Mouse (Mus musculus): ENCODE results near the gene Jun. TPM values are rescaled to one million over a fixed set of nuclear protein-coding genes. Genes with fewer than 3 reads are reported as not detected.

Gene Jun
- polyA plus RNA-seq, 1 experiment: 16.9 TPM

GRCm38 (mm10) chr4:95031158-95031557 is 20.9 kb downstream of the Jun start:
- no peaks in the 10 kb centered on the region for H3K4me1 ChIP-seq (ENCODE audit: control insufficient read depth, insufficient read depth, low read length)
- no peaks in the 10 kb centered on the region for H3K27me3 ChIP-seq (replicated peaks; ENCODE audit: control insufficient read depth, insufficient read depth, low read length)
- H3K27ac ChIP-seq (ENCODE audit: insufficient read depth, low read depth, low read length): no peak overlapping the region
- no peak overlapping the region for H3K4me3 ChIP-seq (ENCODE audit: insufficient read depth, low read depth, low read length)
- 71% methylated on average over 4 of the region's 4 CpGs for WGBS
- peak; percentile 28 for DNase-seq
- H3K36me3 ChIP-seq (ENCODE audit: control insufficient read depth, insufficient read depth, low read length): no peaks in the 10 kb centered on the region
- TF ChIP-seq POLR2A (IDR thresholded peaks at IDR 0.05; ENCODE audit: low read depth, low read length) (no peak), CTCF (conservative IDR thresholded peaks at IDR 0.05; ENCODE audit: insufficient read depth, insufficient read length, low read depth, low read length) (no peak)

- Histone ChIP-seq H3K4me1 (ENCODE audit: control insufficient read depth, insufficient read depth, low read length) (no peaks in the 10 kb centered on the region), H3K36me3 (ENCODE audit: control insufficient read depth, insufficient read depth, low read length) (no peaks in the 10 kb centered on the region), H3K4me3 (ENCODE audit: insufficient read depth, low read depth, low read length) (no peak overlapping the region), H3K27ac (ENCODE audit: insufficient read depth, low read depth, low read length) (no peak overlapping the region), H3K27me3 (replicated peaks; ENCODE audit: control insufficient read depth, insufficient read depth, low read length) (no peaks in the 10 kb centered on the region)
- no peak for DNase-seq
- TF ChIP-seq CTCF (conservative IDR thresholded peaks at IDR 0.05; ENCODE audit: insufficient read depth, insufficient read length, low read depth, low read length) (no peak), POLR2A (IDR thresholded peaks at IDR 0.05; ENCODE audit: low read depth, low read length) (no peak)
- WGBS: 72% methylated on average over 16 of the region's 16 CpGs
These were observed 26.0 kb downstream of the Jun start for GRCm38 (mm10) chr4:95025847-95026600.

- TF ChIP-seq POLR2A (IDR thresholded peaks at IDR 0.05; ENCODE audit: low read depth, low read length) (no peak), CTCF (conservative IDR thresholded peaks at IDR 0.05; ENCODE audit: insufficient read depth, insufficient read length, low read depth, low read length) (no peak)
- H3K4me3 ChIP-seq (ENCODE audit: insufficient read depth, low read depth, low read length): no peak overlapping the region
- H3K27ac ChIP-seq (ENCODE audit: insufficient read depth, low read depth, low read length): no peak overlapping the region
- DNase-seq: no peak
- H3K36me3 ChIP-seq (ENCODE audit: control insufficient read depth, insufficient read depth, low read length): no peaks in the 10 kb centered on the region
- 73% methylated on average over 12 of the region's 12 CpGs for WGBS
- H3K27me3 ChIP-seq (replicated peaks; ENCODE audit: control insufficient read depth, insufficient read depth, low read length): no peaks in the 10 kb centered on the region
- no peaks in the 10 kb centered on the region for H3K4me1 ChIP-seq (ENCODE audit: control insufficient read depth, insufficient read depth, low read length)
These were observed 28.6 kb downstream of the Jun start for GRCm38 (mm10) chr4:95023350-95023953.

GRCm38 (mm10) chr4:95021649-95022637 is 30.1 kb downstream of the Jun start:
- no peaks in the 10 kb centered on the region for H3K27me3 ChIP-seq (replicated peaks; ENCODE audit: control insufficient read depth, insufficient read depth, low read length)
- H3K4me1 ChIP-seq (ENCODE audit: control insufficient read depth, insufficient read depth, low read length): no peaks in the 10 kb centered on the region
- H3K36me3 ChIP-seq (ENCODE audit: control insufficient read depth, insufficient read depth, low read length): no peaks in the 10 kb centered on the region
- no peak overlapping the region for H3K27ac ChIP-seq (ENCODE audit: insufficient read depth, low read depth, low read length)
- 85% methylated on average over 12 of the region's 12 CpGs for WGBS
- no peak overlapping the region for H3K4me3 ChIP-seq (ENCODE audit: insufficient read depth, low read depth, low read length)
- DNase-seq: no peak
- no peak for TF ChIP-seq POLR2A (IDR thresholded peaks at IDR 0.05; ENCODE audit: low read depth, low read length)
- TF ChIP-seq CTCF (conservative IDR thresholded peaks at IDR 0.05; ENCODE audit: insufficient read depth, insufficient read length, low read depth, low read length): no peak

GRCm38 (mm10) chr4:95020201-95020600 is 31.8 kb downstream of the Jun start:
- 75% methylated on average over 2 of the region's 2 CpGs for WGBS
- Histone ChIP-seq H3K4me1 (ENCODE audit: control insufficient read depth, insufficient read depth, low read length) (no peaks in the 10 kb centered on the region), H3K4me3 (ENCODE audit: insufficient read depth, low read depth, low read length) (no peak overlapping the region), H3K27me3 (replicated peaks; ENCODE audit: control insufficient read depth, insufficient read depth, low read length) (no peaks in the 10 kb centered on the region), H3K36me3 (ENCODE audit: control insufficient read depth, insufficient read depth, low read length) (no peaks in the 10 kb centered on the region), H3K27ac (ENCODE audit: insufficient read depth, low read depth, low read length) (no peak overlapping the region)
- DNase-seq: no peak
- TF ChIP-seq CTCF (conservative IDR thresholded peaks at IDR 0.05; ENCODE audit: insufficient read depth, insufficient read length, low read depth, low read length): no peak
- no peak for TF ChIP-seq POLR2A (IDR thresholded peaks at IDR 0.05; ENCODE audit: low read depth, low read length)

GRCm38 (mm10) chr4:95018221-95018620 is 33.8 kb downstream of the Jun start:
- Histone ChIP-seq H3K27me3 (replicated peaks; ENCODE audit: control insufficient read depth, insufficient read depth, low read length) (no peaks in the 10 kb centered on the region), H3K4me1 (ENCODE audit: control insufficient read depth, insufficient read depth, low read length) (no peaks in the 10 kb centered on the region), H3K36me3 (ENCODE audit: control insufficient read depth, insufficient read depth, low read length) (no peaks in the 10 kb centered on the region), H3K27ac (ENCODE audit: insufficient read depth, low read depth, low read length) (no peak overlapping the region), H3K4me3 (ENCODE audit: insufficient read depth, low read depth, low read length) (no peak overlapping the region)
- TF ChIP-seq POLR2A (IDR thresholded peaks at IDR 0.05; ENCODE audit: low read depth, low read length): no peak
- no peak for TF ChIP-seq CTCF (conservative IDR thresholded peaks at IDR 0.05; ENCODE audit: insufficient read depth, insufficient read length, low read depth, low read length)
- DNase-seq: no peak
- WGBS: 59% methylated on average over 7 of the region's 7 CpGs

All from kidney, adult 2 months (tissue).